ENCODE assay signal across 18 mouse cellular contexts in the genomic region with DNA sequence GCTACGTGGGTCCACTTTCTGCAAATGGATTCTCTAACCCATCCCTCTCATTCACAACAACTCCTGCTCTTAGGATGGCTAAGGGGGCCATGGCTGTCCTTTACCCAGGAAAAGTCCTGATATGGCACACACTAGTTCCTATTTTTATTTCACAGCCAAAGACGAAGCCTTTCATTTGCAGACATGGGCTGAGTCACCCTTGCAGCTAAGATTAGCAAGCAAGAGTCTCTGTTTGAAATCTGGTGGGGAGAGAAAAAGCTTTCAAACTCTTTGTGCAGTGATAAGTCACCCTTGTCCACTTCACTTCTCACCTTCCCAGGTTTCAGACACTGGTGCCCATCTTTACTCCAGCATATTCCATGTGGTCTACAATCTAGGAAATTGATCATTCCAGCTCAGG. TPM values are rescaled to one million over a fixed set of nuclear protein-coding genes. Genes with fewer than 3 reads are reported as not detected.
DNase-seq lines count a peak whose midpoint lies in the region; ATAC-seq and TF ChIP-seq lines count a peak whose summit lies in the region.
"Had no signal": no experiment of that assay in that cellular context is flagged by ENCODE, and none has a peak within 500 bp of the region (broad histone marks: within the 10 kb centered on the region; RNA-seq: fewer than 3 reads in every experiment).

No protein-coding gene starts in this region.

- H3K4me1 ChIP-seq in forebrain, embryonic 11.5 days (replicated peaks; ENCODE audit: control insufficient read depth, insufficient read depth, low read length), result no peaks in the 10 kb centered on the region
- no peaks in the 10 kb centered on the region for H3K4me1 ChIP-seq in forebrain, embryonic 14.5 days (ENCODE audit: control insufficient read depth, insufficient read depth, low read length)
- H3K4me1 ChIP-seq: embryonic facial prominence, embryonic 13.5 days; forebrain, embryonic 10.5 days; limb, embryonic 13.5 days; midbrain, embryonic 12.5 days had no signal

- H3K4me2 ChIP-seq in forebrain, embryonic 11.5 days (ENCODE audit: low read depth, low read length, severe bottlenecking), result no peak overlapping the region
- no peak overlapping the region for H3K4me2 ChIP-seq in forebrain, embryonic 14.5 days (ENCODE audit: low read length)
- H3K4me2 ChIP-seq: embryonic facial prominence, embryonic 13.5 days; limb, embryonic 13.5 days; midbrain, embryonic 12.5 days had no signal

- no peak overlapping the region for H3K9ac ChIP-seq in forebrain, embryonic 11.5 days (ENCODE audit: low read length)
- H3K9ac ChIP-seq in forebrain, embryonic 14.5 days (ENCODE audit: low read length), result no peak overlapping the region
- H3K9ac ChIP-seq: embryonic facial prominence, embryonic 13.5 days; limb, embryonic 13.5 days; midbrain, embryonic 12.5 days had no signal

- 85% methylated on average over 2 of the region's 2 CpGs for WGBS in forebrain, embryonic 11.5 days
- WGBS in forebrain, embryonic 14.5 days, result 80% methylated on average over 2 of the region's 2 CpGs

- no peak for TF ChIP-seq CTCF in gastrocnemius, adult 2 months (IDR thresholded peaks at IDR 0.05)

- peak overlapping the region; percentile 21; the same call in 1 of the 2 replicates for H3K27ac ChIP-seq in gastrocnemius, adult 2 months
- no peak overlapping the region for H3K27ac ChIP-seq in forebrain, embryonic 11.5 days (ENCODE audit: low read depth, low read length)
- no peak overlapping the region for H3K27ac ChIP-seq in forebrain, embryonic 14.5 days (ENCODE audit: low read depth, low read length)
- H3K27ac ChIP-seq: embryonic facial prominence, embryonic 13.5 days; forebrain, embryonic 10.5 days; limb, embryonic 13.5 days; midbrain, embryonic 12.5 days had no signal

- H3K27me3 ChIP-seq in forebrain, embryonic 11.5 days (ENCODE audit: control insufficient read depth, insufficient read depth, low read length), result peaks cover 18% of the 10 kb centered on the region
- no peaks in the 10 kb centered on the region for H3K27me3 ChIP-seq in forebrain, embryonic 14.5 days (replicated peaks; ENCODE audit: control insufficient read depth, insufficient read depth, low read length)

- no peak for DNase-seq in gastrocnemius, adult 2 months
- no peak for DNase-seq in gastrocnemius, postnatal 36 days
- DNase-seq in layer of hippocampus, adult 9-11 months, result peak; percentile 13
- DNase-seq in layer of hippocampus, postnatal 10 days (ENCODE audit: low spot score in 2 of 2), result no peak
- DNase-seq in 416B (ENCODE audit: low read depth), result peak; percentile 29
- no peak for DNase-seq in forebrain, embryonic 11.5 days (ENCODE audit: low spot score)
- DNase-seq in forebrain, embryonic 14.5 days (ENCODE audit: low spot score), result no peak
- DNase-seq: cerebellum, postnatal 36 days; kidney, adult 8-10 months; kidney, postnatal 4 days; layer of hippocampus, postnatal 36 days; lung, postnatal 36 days had no signal

- H3K4me3 ChIP-seq in gastrocnemius, adult 2 months, result no peak overlapping the region
- H3K4me3 ChIP-seq in forebrain, embryonic 11.5 days (ENCODE audit: low read depth, low read length), result no peak overlapping the region
- no peak overlapping the region for H3K4me3 ChIP-seq in forebrain, embryonic 14.5 days (ENCODE audit: low read depth, low read length)
- H3K4me3 ChIP-seq: embryonic facial prominence, embryonic 13.5 days; forebrain, embryonic 10.5 days; limb, embryonic 13.5 days; midbrain, embryonic 12.5 days had no signal

- no peaks in the 10 kb centered on the region for H3K36me3 ChIP-seq in forebrain, embryonic 11.5 days (ENCODE audit: control insufficient read depth, insufficient read depth, low read length)
- no peaks in the 10 kb centered on the region for H3K36me3 ChIP-seq in forebrain, embryonic 14.5 days (ENCODE audit: control insufficient read depth, insufficient read depth, low read length)
- H3K36me3 ChIP-seq: embryonic facial prominence, embryonic 13.5 days; forebrain, embryonic 10.5 days; G1E; limb, embryonic 13.5 days; midbrain, embryonic 12.5 days had no signal

- 0 out of 2 replicates have a peak, but pooled peaks have one; percentile 32 for ATAC-seq in common myeloid progenitor, adult 5-6 weeks (replicated peaks; ENCODE audit: low read depth, poor library complexity, severe bottlenecking)
- no peak for ATAC-seq in forebrain, embryonic 11.5 days (replicated peaks; ENCODE audit: low FRiP score)
- ATAC-seq in forebrain, embryonic 14.5 days, result no peak

- no peaks in the 10 kb centered on the region for H3K9me3 ChIP-seq in forebrain, embryonic 11.5 days (ENCODE audit: control insufficient read depth, low read length)
- H3K9me3 ChIP-seq in forebrain, embryonic 14.5 days (replicated peaks; ENCODE audit: control insufficient read depth, low read length), result no peaks in the 10 kb centered on the region
- H3K9me3 ChIP-seq: embryonic facial prominence, embryonic 13.5 days; forebrain, embryonic 10.5 days; G1E; limb, embryonic 13.5 days; midbrain, embryonic 12.5 days had no signal

- intact Hi-C loops in gastrocnemius, adult 2 months (cut with DNase I), result no loop called here
- intact Hi-C loops in gastrocnemius, postnatal 36 days (cut with DNase I), result no loop called here

RNA-seq across cellular contexts. Expression of gene Tmsb4x, which starts 36.9 kb away (rescaled TPM):
- total RNA-seq in gastrocnemius, adult 2 months (2021), result 100 to 1,000 TPM; 120 to 207 TPM
- 100 to 1,000 TPM; 162 to 173 TPM for total RNA-seq in gastrocnemius, postnatal 36 days (2021)
- 1,000 to 10,000 TPM; 2,084 to 2,121 TPM for total RNA-seq in layer of hippocampus, postnatal 10 days (2021)
- 1,342 and 1,379 TPM in 2 replicates for total RNA-seq in common myeloid progenitor, adult 5-6 weeks (2017)
- polyA plus RNA-seq in forebrain, embryonic 11.5 days (2014; fragmentation: Nextera tagmentation; extraction: Ambion mirVana), result 3,887 and 4,316 TPM in 2 replicates
- polyA plus RNA-seq in forebrain, embryonic 14.5 days (2014; fragmentation: Nextera tagmentation; extraction: Ambion mirVana), result 7,141 and 7,206 TPM in 2 replicates
- polyA plus RNA-seq: G1E had no signal

Comparison
In these comparisons a context has a peak if more than half of its experiments do, and no peak if none do; other contexts are left out.
1. DNase-seq: peak in layer of hippocampus, adult 9-11 months (single experiment) and 416B (single experiment); none in gastrocnemius, adult 2 months (single experiment), gastrocnemius, postnatal 36 days (0 of 2), layer of hippocampus, postnatal 10 days (0 of 2), forebrain, embryonic 11.5 days (single experiment) and forebrain, embryonic 14.5 days (single experiment).